In genomic region chr6:142519110-142519509, GRCm38 (mm10) we compare ENCODE assay signal across 8 mouse cellular contexts. TPM values are rescaled to one million over a fixed set of nuclear protein-coding genes. Genes with fewer than 3 reads are reported as not detected.
A peak's percentile ranks its signal among the peaks of the same experiment; 100 is the strongest.
DNase-seq lines count a peak whose midpoint lies in the region; ATAC-seq and TF ChIP-seq lines count a peak whose summit lies in the region.

No protein-coding gene starts in this region.

- H3K27ac ChIP-seq in hindbrain, embryonic 12.5 days = no peak overlapping the region
- H3K27ac ChIP-seq in stomach, postnatal 0 days (replicated peaks) = no peak overlapping the region

- H3K9me3 ChIP-seq in hindbrain, embryonic 12.5 days (replicated peaks) = no peaks in the 10 kb centered on the region
- H3K9me3 ChIP-seq in megakaryocyte, embryonic 14.5 days = no peaks in the 10 kb centered on the region
- H3K9me3 ChIP-seq in stomach, postnatal 0 days (ENCODE audit: control insufficient read depth, low read length) = no peaks in the 10 kb centered on the region

- no peaks in the 10 kb centered on the region for H3K4me1 ChIP-seq in hindbrain, embryonic 12.5 days
- H3K4me1 ChIP-seq in megakaryocyte, embryonic 14.5 days = peaks cover 12% of the 10 kb centered on the region
- no peaks in the 10 kb centered on the region for H3K4me1 ChIP-seq in stomach, postnatal 0 days (replicated peaks; ENCODE audit: control insufficient read depth, insufficient read depth)

- no peaks in the 10 kb centered on the region for H3K36me3 ChIP-seq in hindbrain, embryonic 12.5 days
- H3K36me3 ChIP-seq in megakaryocyte, embryonic 14.5 days (replicated peaks; ENCODE audit: low read length) = no peaks in the 10 kb centered on the region
- no peaks in the 10 kb centered on the region for H3K36me3 ChIP-seq in stomach, postnatal 0 days (ENCODE audit: control insufficient read depth, insufficient read depth, low read length)

- H3K27me3 ChIP-seq in hindbrain, embryonic 12.5 days = no peaks in the 10 kb centered on the region; the same call in 1 of the 2 replicates
- H3K27me3 ChIP-seq in megakaryocyte, embryonic 14.5 days (replicated peaks) = peaks cover 22% of the 10 kb centered on the region
- no peaks in the 10 kb centered on the region for H3K27me3 ChIP-seq in stomach, postnatal 0 days (ENCODE audit: control insufficient read depth, insufficient read depth, low read length)

- DNase-seq in cerebellum, adult 8-10 months = peak; percentile 28
- no peak for DNase-seq in cerebellum, adult 9-11 months
- peak; percentile 31 for DNase-seq in A20 (ENCODE audit: low read depth, low spot score)
- DNase-seq in c-Kit-positive CD71-positive TER-119-negative erythroid progenitor cells, embryonic 14.5 days (ENCODE audit: low read depth) = peak; percentile 16
- no peak for DNase-seq in stomach, postnatal 0 days (ENCODE audit: low spot score)

- no peak overlapping the region for H3K4me3 ChIP-seq in hindbrain, embryonic 12.5 days
- H3K4me3 ChIP-seq in megakaryocyte, embryonic 14.5 days (replicated peaks) = peak overlapping the region; percentile 10
- H3K4me3 ChIP-seq in stomach, postnatal 0 days (ENCODE audit: low read depth, low read length) = no peak overlapping the region

- WGBS in hindbrain, embryonic 12.5 days = 20% methylated on average over 6 of the region's 6 CpGs
- WGBS in stomach, postnatal 0 days = 8% methylated on average over 6 of the region's 6 CpGs

- H3K9ac ChIP-seq in hindbrain, embryonic 12.5 days = no peak overlapping the region
- no peak overlapping the region for H3K9ac ChIP-seq in stomach, postnatal 0 days (ENCODE audit: low read length)

- no peak for TF ChIP-seq EP300 in stomach, postnatal 0 days (optimal IDR thresholded peaks at IDR 0.05)

- no peak overlapping the region for H3K4me2 ChIP-seq in hindbrain, embryonic 12.5 days (replicated peaks)
- H3K4me2 ChIP-seq in stomach, postnatal 0 days (replicated peaks; ENCODE audit: low read depth) = no peak overlapping the region

- TF ChIP-seq CTCF in stomach, postnatal 0 days (IDR thresholded peaks at IDR 0.05; ENCODE audit: low read depth) = peak; percentile 85

- ATAC-seq in hindbrain, embryonic 12.5 days (ENCODE audit: low FRiP score) = peak; percentile 56; the same call in 1 of the 2 replicates
- peak; percentile 20; the same call in 1 of the 2 replicates for ATAC-seq in stomach, postnatal 0 days (ENCODE audit: low FRiP score, low TSS enrichment)
- no peak for ATAC-seq in erythroid progenitor cell, adult 5-6 weeks (replicated peaks; ENCODE audit: low FRiP score, poor library complexity, severe bottlenecking)

RNA-seq across cellular contexts. Expression of gene Ldhb, which starts 11.4 kb away (rescaled TPM):
- 385 and 413 TPM in 2 replicates for polyA plus RNA-seq in hindbrain, embryonic 12.5 days (2016; fragmentation: Nextera tagmentation; extraction: Ambion mirVana)
- 0.29 TPM in 1 of 2 replicates, not detected in the other for polyA plus RNA-seq in megakaryocyte, embryonic 14.5 days (2012; ENCODE audit: insufficient read depth, low replicate concordance)
- 151 and 174 TPM in 2 replicates for polyA plus RNA-seq in stomach, postnatal 0 days (2015; fragmentation: Nextera tagmentation; extraction: Ambion mirVana)
- 10.1 TPM in 1 of 2 replicates, not detected in the other for total RNA-seq in erythroid progenitor cell, adult 5-6 weeks (2015; ENCODE audit: low replicate concordance)
- 3.7 TPM in 1 of 2 replicates, not detected in the other for total RNA-seq in erythroid progenitor cell, adult 5-6 weeks (2017; ENCODE audit: low replicate concordance)

RNA-seq across cellular contexts. Expression of gene Gys2, which starts 46.2 kb away (rescaled TPM):
- polyA plus RNA-seq in hindbrain, embryonic 12.5 days (2016; fragmentation: Nextera tagmentation; extraction: Ambion mirVana) = 0.50 TPM in 1 of 2 replicates, not detected in the other
- not detected in 2 replicates for polyA plus RNA-seq in megakaryocyte, embryonic 14.5 days (2012; ENCODE audit: insufficient read depth, low replicate concordance)
- 0.07 and 0.58 TPM in 2 replicates for polyA plus RNA-seq in stomach, postnatal 0 days (2015; fragmentation: Nextera tagmentation; extraction: Ambion mirVana)
- total RNA-seq in erythroid progenitor cell, adult 5-6 weeks (2015; ENCODE audit: low replicate concordance) = not detected in 2 replicates
- not detected in 2 replicates for total RNA-seq in erythroid progenitor cell, adult 5-6 weeks (2017; ENCODE audit: low replicate concordance)

RNA-seq across cellular contexts. Expression of gene Kcnj8, which starts 52.3 kb away (rescaled TPM):
- polyA plus RNA-seq in hindbrain, embryonic 12.5 days (2016; fragmentation: Nextera tagmentation; extraction: Ambion mirVana) = 4.3 and 4.9 TPM in 2 replicates
- not detected in 2 replicates for polyA plus RNA-seq in megakaryocyte, embryonic 14.5 days (2012; ENCODE audit: insufficient read depth, low replicate concordance)
- polyA plus RNA-seq in stomach, postnatal 0 days (2015; fragmentation: Nextera tagmentation; extraction: Ambion mirVana) = 44.6 and 45.4 TPM in 2 replicates
- total RNA-seq in erythroid progenitor cell, adult 5-6 weeks (2015; ENCODE audit: low replicate concordance) = not detected in 2 replicates
- not detected in 2 replicates for total RNA-seq in erythroid progenitor cell, adult 5-6 weeks (2017; ENCODE audit: low replicate concordance)

Comparison
In these comparisons a context has a peak if more than half of its experiments do, and no peak if none do; other contexts are left out.
1. DNase-seq: peak in cerebellum, adult 8-10 months (single experiment), A20 (single experiment) and c-Kit-positive CD71-positive TER-119-negative erythroid progenitor cells, embryonic 14.5 days (single experiment); none in cerebellum, adult 9-11 months (single experiment) and stomach, postnatal 0 days (single experiment).
2. RNA of gene Ldhb, which starts 11.4 kb away (polyA plus RNA-seq): 385 to 413 TPM in hindbrain, embryonic 12.5 days and 151 to 174 TPM in stomach, postnatal 0 days; 0.29 TPM in megakaryocyte, embryonic 14.5 days; every median in the first group is over 100 times any median in the second.